ENCODE assay signal across 9 mouse cellular contexts in genomic region chr14:23430006-23430405, GRCm38 (mm10).
"Had no signal": no experiment of that assay in that cellular context is flagged by ENCODE, and none has a peak within 500 bp of the region (broad histone marks: within the 10 kb centered on the region; RNA-seq: fewer than 3 reads in every experiment).

No protein-coding gene starts in this region.

- H3K36me3 ChIP-seq: limb, embryonic 15.5 days; liver, embryonic 12.5 days; midbrain, embryonic 12.5 days had no signal

- DNase-seq: kidney, postnatal 36 days; layer of hippocampus, adult 9-11 months; lung, embryonic 14.5 days; right cerebral cortex, postnatal 25 days; thymus, postnatal 14 days had no signal

- H3K9me3 ChIP-seq: limb, embryonic 15.5 days; liver, embryonic 12.5 days; midbrain, embryonic 12.5 days had no signal

- H3K27me3 ChIP-seq: limb, embryonic 15.5 days; liver, embryonic 12.5 days; midbrain, embryonic 12.5 days had no signal

- H3K9ac ChIP-seq: limb, embryonic 15.5 days; liver, embryonic 12.5 days; lung, embryonic 14.5 days; midbrain, embryonic 12.5 days had no signal

- H3K4me2 ChIP-seq: limb, embryonic 15.5 days; liver, embryonic 12.5 days; lung, embryonic 14.5 days; midbrain, embryonic 12.5 days had no signal

- H3K27ac ChIP-seq: kidney, postnatal 0 days; limb, embryonic 15.5 days; liver, embryonic 12.5 days; midbrain, embryonic 12.5 days had no signal

- H3K4me3 ChIP-seq: limb, embryonic 15.5 days; liver, embryonic 12.5 days; midbrain, embryonic 12.5 days had no signal

- ATAC-seq: liver, embryonic 12.5 days had no signal

- H3K4me1 ChIP-seq: liver, embryonic 12.5 days; midbrain, embryonic 12.5 days had no signal
